Mouse (Mus musculus): Measurements from ENCODE around the gene Sgsm1. TPM values are rescaled to one million over a fixed set of nuclear protein-coding genes. Genes with fewer than 3 reads are reported as not detected.

The Sgsm1 gene
- total and polyA plus RNA-seq, 3 experiments = 0.05 TPM; not detected in 2

DNA sequence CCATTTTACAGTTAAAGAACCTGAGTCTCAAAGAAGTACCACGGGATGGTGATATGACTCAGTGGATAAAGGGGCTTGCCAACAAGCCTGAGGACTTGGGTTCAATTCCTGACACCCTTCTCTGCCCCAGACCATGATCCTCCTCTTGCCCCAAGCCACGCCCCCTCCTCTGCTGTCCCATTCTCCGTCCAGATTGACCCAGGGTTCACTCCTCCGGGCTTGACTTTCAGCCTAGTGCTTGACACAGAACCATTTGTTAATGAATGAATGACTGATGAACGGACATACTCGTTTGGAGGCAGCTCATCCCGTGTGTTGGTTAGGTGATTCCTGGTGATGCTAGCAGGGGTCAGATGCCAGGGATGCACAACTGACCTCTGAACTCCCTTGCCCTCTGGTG is 90.7 kb downstream of the Sgsm1 start:
- no peak for TF ChIP-seq POLR2AphosphoS5 (IDR thresholded peaks at IDR 0.05; ENCODE audit: insufficient replicate concordance, low read depth, low read length)
- no peak for TF ChIP-seq CTCF (IDR thresholded peaks at IDR 0.05; ENCODE audit: low read depth, low read length)
- TF ChIP-seq GATA1 (IDR thresholded peaks at IDR 0.05; ENCODE audit: borderline replicate concordance, low read length) = no peak
- no peak for TF ChIP-seq GATA2 (IDR thresholded peaks at IDR 0.05; ENCODE audit: borderline replicate concordance, low read depth, low read length)
- TF ChIP-seq TAL1 (conservative IDR thresholded peaks at IDR 0.05; ENCODE audit: low read depth, low read length) = no peak
- no peak for ATAC-seq (ENCODE audit: extremely low read depth, insufficient number of reproducible peaks, low FRiP score, poor library complexity, severe bottlenecking)
- Histone ChIP-seq H3K9me3 (replicated peaks) (peaks cover 89% of the 10 kb centered on the region), H3K4me3 (ENCODE audit: low read depth, low read length) (no peak overlapping the region), H3K36me3 (replicated peaks) (no peaks in the 10 kb centered on the region), H3K27me3 (ENCODE audit: insufficient read depth, low read length) (no peaks in the 10 kb centered on the region; the same call in 1 of the 2 replicates), H3K4me1 (ENCODE audit: insufficient read depth, low read depth, low read length) (no peaks in the 10 kb centered on the region)
- DNase-seq (ENCODE audit: low spot score) = no peak

DNA sequence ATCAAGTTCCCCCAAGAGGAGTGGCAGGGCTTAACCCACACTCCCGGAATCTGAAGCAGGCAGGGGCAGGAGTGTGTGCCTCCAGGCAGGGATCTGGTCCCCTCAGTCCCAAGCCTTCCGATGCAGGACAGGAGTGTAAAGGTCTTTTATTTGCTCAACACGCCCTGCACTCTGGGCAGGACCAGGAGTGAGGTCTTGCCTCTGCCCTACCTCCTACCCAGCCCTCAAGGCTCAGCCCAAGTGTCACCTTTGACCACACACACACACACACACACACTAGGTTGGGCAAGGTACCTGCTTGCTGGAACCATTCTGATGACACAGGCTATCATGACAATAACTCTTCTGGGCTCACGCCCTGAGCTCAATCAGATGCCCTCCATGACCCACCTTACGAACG is 91.1 kb downstream of the Sgsm1 start:
- ATAC-seq (ENCODE audit: extremely low read depth, insufficient number of reproducible peaks, low FRiP score, poor library complexity, severe bottlenecking) (no peak), DNase-seq (ENCODE audit: low spot score) (no peak)
- no peaks in the 10 kb centered on the region for H3K4me1 ChIP-seq (ENCODE audit: insufficient read depth, low read depth, low read length)
- no peak for TF ChIP-seq TAL1 (conservative IDR thresholded peaks at IDR 0.05; ENCODE audit: low read depth, low read length)
- no peak for TF ChIP-seq GATA2 (IDR thresholded peaks at IDR 0.05; ENCODE audit: borderline replicate concordance, low read depth, low read length)
- no peak for TF ChIP-seq CTCF (IDR thresholded peaks at IDR 0.05; ENCODE audit: low read depth, low read length)
- peaks cover 89% of the 10 kb centered on the region for H3K9me3 ChIP-seq (replicated peaks)
- no peaks in the 10 kb centered on the region; the same call in 1 of the 2 replicates for H3K27me3 ChIP-seq (ENCODE audit: insufficient read depth, low read length)
- H3K36me3 ChIP-seq (replicated peaks) = no peaks in the 10 kb centered on the region
- no peak overlapping the region for H3K4me3 ChIP-seq (ENCODE audit: low read depth, low read length)

DNA sequence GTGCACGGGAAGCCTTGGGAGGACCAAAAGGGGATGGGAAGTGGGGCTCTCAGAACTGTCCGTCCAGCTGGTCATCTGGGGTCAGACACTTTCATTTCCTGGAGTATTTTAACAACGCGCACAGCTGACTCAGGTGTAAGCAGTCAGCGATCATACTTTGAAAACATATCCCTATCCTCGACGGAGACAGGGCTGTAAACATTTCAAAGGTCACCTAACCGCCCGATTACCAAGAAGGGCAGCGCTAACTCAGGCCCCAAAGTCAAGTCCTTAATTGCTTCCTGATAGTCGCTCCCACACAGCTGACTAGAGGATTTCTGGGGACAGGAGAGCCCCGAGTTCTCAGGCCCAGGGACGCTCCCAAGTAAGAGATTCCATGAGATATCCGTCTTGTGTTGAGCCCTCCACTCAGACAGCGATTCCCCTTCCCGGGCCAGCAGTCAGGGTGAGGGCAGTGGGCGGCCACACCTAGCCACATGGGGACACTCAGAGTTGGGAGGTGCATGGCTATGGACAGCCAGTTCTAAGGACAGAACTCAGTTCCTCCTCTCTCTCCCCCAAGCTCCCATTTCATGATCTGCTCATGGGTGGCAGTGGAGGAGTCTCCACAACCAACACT is 91.9 kb downstream of the Sgsm1 start:
- no peak overlapping the region for H3K4me3 ChIP-seq (ENCODE audit: low read depth, low read length)
- H3K36me3 ChIP-seq (replicated peaks) = no peaks in the 10 kb centered on the region
- H3K9me3 ChIP-seq (replicated peaks) = peaks cover 89% of the 10 kb centered on the region
- no peak for TF ChIP-seq POLR2AphosphoS5 (IDR thresholded peaks at IDR 0.05; ENCODE audit: insufficient replicate concordance, low read depth, low read length)
- TF ChIP-seq GATA2 (IDR thresholded peaks at IDR 0.05; ENCODE audit: borderline replicate concordance, low read depth, low read length) = no peak
- no peak for TF ChIP-seq GATA1 (IDR thresholded peaks at IDR 0.05; ENCODE audit: borderline replicate concordance, low read length)
- no peak for TF ChIP-seq TAL1 (conservative IDR thresholded peaks at IDR 0.05; ENCODE audit: low read depth, low read length)
- no peak for TF ChIP-seq CTCF (IDR thresholded peaks at IDR 0.05; ENCODE audit: low read depth, low read length)
- no peaks in the 10 kb centered on the region; the same call in 1 of the 2 replicates for H3K27me3 ChIP-seq (ENCODE audit: insufficient read depth, low read length)
- no peak for DNase-seq (ENCODE audit: low spot score)
- no peaks in the 10 kb centered on the region for H3K4me1 ChIP-seq (ENCODE audit: insufficient read depth, low read depth, low read length)
- ATAC-seq (ENCODE audit: extremely low read depth, insufficient number of reproducible peaks, low FRiP score, poor library complexity, severe bottlenecking) = no peak

DNA sequence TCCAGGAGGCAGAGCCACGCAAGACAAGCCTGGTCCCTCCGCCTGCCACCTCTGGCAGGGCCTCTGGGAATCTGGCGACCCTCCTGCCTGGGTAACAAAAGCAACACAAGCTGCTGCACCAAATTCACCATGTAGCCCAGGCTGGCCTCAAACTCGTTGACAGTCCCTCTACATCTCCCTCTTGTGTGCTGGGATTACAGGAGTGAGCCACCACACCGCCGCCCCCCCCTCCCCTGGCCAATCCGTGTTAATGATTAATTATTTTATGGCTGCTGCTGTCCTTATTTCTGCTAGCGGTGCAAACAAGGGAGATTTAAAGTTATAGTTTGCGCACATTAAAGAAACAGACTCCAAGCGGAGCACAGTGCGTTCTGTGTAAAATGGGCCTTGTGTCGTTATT is 93.5 kb downstream of the Sgsm1 start:
- TF ChIP-seq GATA2 (IDR thresholded peaks at IDR 0.05; ENCODE audit: borderline replicate concordance, low read depth, low read length) = no peak
- TF ChIP-seq CTCF (IDR thresholded peaks at IDR 0.05; ENCODE audit: low read depth, low read length) = no peak
- no peak for TF ChIP-seq POLR2AphosphoS5 (IDR thresholded peaks at IDR 0.05; ENCODE audit: insufficient replicate concordance, low read depth, low read length)
- no peak for TF ChIP-seq GATA1 (IDR thresholded peaks at IDR 0.05; ENCODE audit: borderline replicate concordance, low read length)
- no peak for TF ChIP-seq TAL1 (conservative IDR thresholded peaks at IDR 0.05; ENCODE audit: low read depth, low read length)

DNA sequence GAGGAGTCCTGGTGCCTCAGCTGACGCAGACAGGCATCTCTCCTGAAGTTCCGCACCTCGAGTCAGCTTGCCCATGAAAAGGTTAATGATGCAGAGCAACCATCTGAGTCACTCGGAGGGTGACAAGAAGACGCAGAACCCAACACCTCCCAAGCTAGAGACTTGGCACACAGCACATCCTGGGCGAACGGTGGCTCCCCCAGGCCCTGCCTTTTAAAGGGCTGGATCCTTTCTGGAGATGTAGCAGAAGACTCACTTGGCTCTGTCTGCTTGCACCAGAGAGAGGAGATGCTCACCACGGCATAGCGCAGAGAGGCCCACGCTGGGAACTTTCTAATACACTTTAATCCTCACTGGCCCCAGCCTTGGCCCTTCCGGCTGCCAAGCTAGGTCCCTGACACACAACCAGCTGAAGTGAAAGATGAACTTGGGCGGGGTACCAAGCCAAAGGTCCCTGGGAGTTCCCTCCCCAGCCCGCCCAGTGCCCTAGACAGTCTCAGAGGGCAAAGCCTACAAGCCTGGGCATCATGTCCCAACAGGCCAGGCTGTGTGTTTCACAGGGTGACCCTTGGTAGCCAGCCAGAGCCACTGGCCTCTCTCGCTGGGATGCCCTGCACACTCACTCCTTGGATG is 94.1 kb downstream of the Sgsm1 start:
- ATAC-seq (ENCODE audit: extremely low read depth, insufficient number of reproducible peaks, low FRiP score, poor library complexity, severe bottlenecking) (no peak), DNase-seq (ENCODE audit: low spot score) (no peak)
- H3K36me3 ChIP-seq (replicated peaks) = no peaks in the 10 kb centered on the region
- no peak for TF ChIP-seq TAL1 (conservative IDR thresholded peaks at IDR 0.05; ENCODE audit: low read depth, low read length)
- TF ChIP-seq GATA2 (IDR thresholded peaks at IDR 0.05; ENCODE audit: borderline replicate concordance, low read depth, low read length) = no peak
- TF ChIP-seq POLR2AphosphoS5 (IDR thresholded peaks at IDR 0.05; ENCODE audit: insufficient replicate concordance, low read depth, low read length) = no peak
- no peak for TF ChIP-seq GATA1 (IDR thresholded peaks at IDR 0.05; ENCODE audit: borderline replicate concordance, low read length)
- TF ChIP-seq CTCF (IDR thresholded peaks at IDR 0.05; ENCODE audit: low read depth, low read length) = no peak
- H3K9me3 ChIP-seq (replicated peaks) = peaks cover 98% of the 10 kb centered on the region
- H3K4me1 ChIP-seq (ENCODE audit: insufficient read depth, low read depth, low read length) = no peaks in the 10 kb centered on the region
- H3K27me3 ChIP-seq (ENCODE audit: insufficient read depth, low read length) = no peaks in the 10 kb centered on the region; the same call in 1 of the 2 replicates
- no peak overlapping the region; the same call in 1 of the 2 replicates for H3K4me3 ChIP-seq (ENCODE audit: low read depth, low read length)

More for the DNA sequence above, 93.5 kb downstream of the Sgsm1 start:
- Histone ChIP-seq H3K4me3 (ENCODE audit: low read depth, low read length) (no peak overlapping the region), H3K9me3 (replicated peaks) (peaks cover 92% of the 10 kb centered on the region), H3K27me3 (ENCODE audit: insufficient read depth, low read length) (no peaks in the 10 kb centered on the region; the same call in 1 of the 2 replicates), H3K4me1 (ENCODE audit: insufficient read depth, low read depth, low read length) (no peaks in the 10 kb centered on the region), H3K36me3 (replicated peaks) (no peaks in the 10 kb centered on the region)
- ATAC-seq (ENCODE audit: extremely low read depth, insufficient number of reproducible peaks, low FRiP score, poor library complexity, severe bottlenecking) (no peak), DNase-seq (ENCODE audit: low spot score) (no peak)

DNA sequence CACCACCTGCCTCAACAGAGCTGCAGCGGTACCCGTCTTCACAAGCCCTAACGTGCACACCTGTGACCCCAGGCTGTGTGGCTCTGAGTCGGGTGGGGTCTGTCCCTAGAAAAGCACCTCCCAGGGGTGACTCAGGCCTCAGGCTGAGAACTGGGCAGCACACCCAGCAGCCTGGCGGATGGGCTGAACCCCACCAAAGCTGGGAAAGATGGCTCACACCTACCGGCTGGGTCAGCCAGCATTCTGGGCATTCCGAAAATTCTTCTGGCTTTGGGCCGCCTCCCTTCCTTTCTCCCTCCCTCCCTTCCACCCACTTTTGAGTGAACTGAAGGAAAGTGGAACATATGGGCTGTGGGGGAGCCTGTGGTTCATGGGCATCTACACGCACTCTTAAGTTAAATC is 95.0 kb downstream of the Sgsm1 start:
- DNase-seq (ENCODE audit: low spot score) (no peak), ATAC-seq (ENCODE audit: extremely low read depth, insufficient number of reproducible peaks, low FRiP score, poor library complexity, severe bottlenecking) (no peak)
- H3K4me1 ChIP-seq (ENCODE audit: insufficient read depth, low read depth, low read length) = no peaks in the 10 kb centered on the region
- no peak overlapping the region; the same call in 1 of the 2 replicates for H3K4me3 ChIP-seq (ENCODE audit: low read depth, low read length)
- H3K9me3 ChIP-seq (replicated peaks) = peaks cover 99% of the 10 kb centered on the region
- H3K36me3 ChIP-seq (replicated peaks) = no peaks in the 10 kb centered on the region
- H3K27me3 ChIP-seq (ENCODE audit: insufficient read depth, low read length) = no peaks in the 10 kb centered on the region; the same call in 1 of the 2 replicates
- TF ChIP-seq GATA2 (IDR thresholded peaks at IDR 0.05; ENCODE audit: borderline replicate concordance, low read depth, low read length) (no peak), CTCF (IDR thresholded peaks at IDR 0.05; ENCODE audit: low read depth, low read length) (no peak), POLR2AphosphoS5 (IDR thresholded peaks at IDR 0.05; ENCODE audit: insufficient replicate concordance, low read depth, low read length) (no peak), TAL1 (conservative IDR thresholded peaks at IDR 0.05; ENCODE audit: low read depth, low read length) (no peak), GATA1 (IDR thresholded peaks at IDR 0.05; ENCODE audit: borderline replicate concordance, low read length) (no peak)

All from G1E (cell line).